Mouse (Mus musculus): ENCODE results near the gene Trappc2.

The Trappc2 gene

DNA sequence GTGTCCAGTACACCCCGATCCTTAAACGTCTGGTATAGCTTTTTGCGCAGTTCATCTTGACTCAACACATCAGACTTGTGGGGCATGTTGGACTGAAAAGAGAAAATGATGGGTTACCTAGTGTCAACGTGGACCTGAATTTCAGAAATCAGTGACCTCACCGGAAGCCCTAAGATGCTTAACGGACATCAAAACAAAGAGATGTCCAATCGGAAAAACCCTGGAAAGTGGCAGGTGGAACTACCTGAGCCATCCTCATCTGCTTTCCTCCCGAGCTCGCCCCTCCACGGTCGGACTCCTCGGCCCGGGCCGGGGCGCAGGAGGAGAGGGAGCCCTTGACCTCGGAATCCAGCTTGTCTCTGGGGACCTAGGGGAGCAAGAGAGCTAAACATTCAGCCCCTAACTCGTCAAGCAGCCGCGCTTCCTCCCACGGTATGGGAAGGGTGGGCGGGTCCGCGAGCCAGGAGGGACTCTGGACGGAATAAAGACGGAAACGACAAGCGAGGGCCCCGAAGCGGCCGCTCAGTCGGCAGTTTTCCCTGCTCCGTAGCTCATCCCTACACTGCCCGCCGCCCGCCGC, at the start of gene Trappc2:
Trappc2 (plus strand) TSS at position 539 of the 580 bp plus-strand sequence.
- no peak for DNase-seq (ENCODE audit: low spot score in 2 of 2)

DNA sequence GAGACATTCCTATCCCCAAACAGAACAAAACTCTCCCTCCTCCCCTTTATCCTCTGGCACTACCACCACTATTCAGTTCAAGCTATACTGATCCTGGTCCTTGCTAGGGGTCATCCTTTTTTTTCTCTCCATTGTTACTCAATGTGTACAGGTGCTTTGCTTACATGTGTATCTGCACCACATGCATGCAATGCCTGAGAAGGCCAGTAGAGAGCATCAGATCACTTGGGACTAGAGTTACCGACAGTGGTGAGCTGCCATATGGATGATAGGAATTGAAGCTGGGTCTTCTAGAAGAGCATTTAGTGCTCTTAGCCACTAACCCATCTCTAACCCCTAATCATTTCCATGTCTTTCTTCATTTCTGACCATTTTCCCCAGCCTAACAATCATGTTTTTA, 46.6 kb upstream of the Trappc2 start:
- DNase-seq (ENCODE audit: low spot score in 2 of 2) = no peak

DNA sequence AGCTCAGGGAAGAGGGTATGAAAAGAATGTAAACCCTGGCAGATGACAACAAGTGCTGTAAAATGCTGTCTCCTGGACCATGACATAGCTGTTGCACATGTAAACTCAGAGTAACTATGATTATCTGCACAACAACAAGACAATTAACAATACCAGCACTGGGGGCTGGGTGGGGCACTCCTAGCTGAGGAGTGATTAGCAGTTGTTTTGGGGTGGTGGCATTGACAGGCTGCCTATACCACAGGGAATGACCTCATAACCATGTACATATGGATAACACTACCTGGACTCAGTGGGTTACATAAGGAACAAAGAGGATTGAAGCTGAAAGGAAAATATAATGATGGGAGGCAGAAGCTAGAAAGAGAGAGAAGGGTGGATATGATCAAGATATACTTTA, 32.5 kb upstream of the Trappc2 start:
- no peak for DNase-seq (ENCODE audit: low spot score in 2 of 2)

DNA sequence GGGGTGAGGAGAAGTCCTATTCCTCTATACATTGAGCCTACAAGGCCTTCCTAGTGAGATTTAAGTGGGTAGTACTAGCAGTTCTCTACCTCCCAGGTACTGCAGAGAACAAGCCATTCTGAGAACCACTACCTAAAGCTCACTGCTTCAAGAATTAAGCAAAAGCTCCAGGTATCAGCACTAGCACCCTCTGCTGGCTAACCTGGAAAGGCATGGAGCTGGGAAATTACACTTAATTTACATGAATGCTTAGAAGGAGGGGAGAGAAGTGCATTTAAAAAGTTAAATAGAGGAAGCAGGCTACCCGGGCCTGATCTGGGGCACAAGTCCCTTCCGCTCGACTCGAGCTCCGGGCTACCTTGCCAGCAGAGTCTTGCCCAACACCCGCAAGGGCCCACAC, 24.2 kb upstream of the Trappc2 start:
- DNase-seq (ENCODE audit: low spot score in 2 of 2) = no peak

DNA sequence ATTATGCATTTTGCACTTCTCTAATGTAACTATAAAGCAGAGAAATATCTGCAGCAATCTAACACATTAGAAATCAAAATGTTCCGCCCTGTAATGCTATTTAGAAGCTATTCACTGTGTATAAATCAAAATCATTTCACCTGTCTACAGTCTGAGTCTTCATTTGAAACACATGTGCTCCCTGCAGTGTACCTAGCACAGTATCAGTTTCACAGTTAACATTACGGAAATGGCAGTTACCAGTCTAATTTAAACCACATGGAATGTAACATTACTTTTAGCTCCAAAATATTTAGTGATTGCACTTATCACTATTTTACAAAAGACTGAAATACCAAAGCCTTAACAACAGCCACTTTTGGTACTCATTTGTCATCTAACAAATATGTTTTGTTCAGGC, 5.6 kb upstream of the Trappc2 start:
- no peak for DNase-seq (ENCODE audit: low spot score in 2 of 2)

DNA sequence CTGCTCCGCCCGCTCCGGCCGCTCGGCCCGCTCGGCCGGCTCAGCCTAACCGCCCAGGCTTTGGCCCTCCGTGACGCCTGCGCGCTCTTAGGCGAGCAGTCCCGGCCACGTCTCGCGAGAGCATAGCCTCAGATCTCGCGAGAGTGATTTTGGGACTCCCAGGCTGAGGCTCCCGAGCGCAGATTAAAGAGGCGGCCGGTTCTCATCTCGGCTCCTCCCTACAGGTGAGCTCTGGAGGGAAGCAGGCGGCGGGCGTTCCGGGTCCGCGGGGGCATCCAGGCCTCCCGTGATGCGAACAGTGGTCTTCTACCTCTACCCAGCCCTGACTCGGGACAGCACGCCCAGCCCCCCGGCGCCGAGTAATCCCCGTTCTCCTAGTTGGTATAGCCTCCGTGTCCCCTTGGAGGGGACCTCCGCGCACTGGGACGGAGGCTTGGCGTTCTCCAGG, 266 bp downstream of the Trappc2 start, which contains the start of gene Ofd1:
Ofd1 (minus strand) TSS at position 89 of the 448 bp plus-strand sequence.
- peak; percentile 82 to 83 for DNase-seq (ENCODE audit: low spot score in 2 of 2)

DNA sequence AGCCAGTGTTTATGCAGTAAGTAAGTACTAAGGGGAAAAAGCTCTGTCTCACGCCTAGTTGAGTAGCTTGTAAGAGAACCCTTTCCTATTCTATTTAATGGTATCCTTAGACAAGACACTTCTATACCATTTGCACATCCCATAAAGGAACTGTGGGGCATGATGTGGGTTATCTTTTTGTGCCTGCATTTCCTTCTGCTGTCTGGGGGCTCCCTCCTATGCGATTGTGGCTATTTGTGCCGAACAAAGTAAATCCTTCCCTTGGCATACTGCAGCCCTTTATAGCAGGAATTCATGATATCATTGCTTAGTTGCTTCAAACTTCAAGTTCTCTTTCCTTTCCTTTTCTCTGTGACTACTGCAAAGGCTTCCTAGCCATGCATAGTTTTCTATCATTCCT, 4.2 kb downstream of the Trappc2 start:
- no peak for DNase-seq (ENCODE audit: low spot score in 2 of 2)

DNA sequence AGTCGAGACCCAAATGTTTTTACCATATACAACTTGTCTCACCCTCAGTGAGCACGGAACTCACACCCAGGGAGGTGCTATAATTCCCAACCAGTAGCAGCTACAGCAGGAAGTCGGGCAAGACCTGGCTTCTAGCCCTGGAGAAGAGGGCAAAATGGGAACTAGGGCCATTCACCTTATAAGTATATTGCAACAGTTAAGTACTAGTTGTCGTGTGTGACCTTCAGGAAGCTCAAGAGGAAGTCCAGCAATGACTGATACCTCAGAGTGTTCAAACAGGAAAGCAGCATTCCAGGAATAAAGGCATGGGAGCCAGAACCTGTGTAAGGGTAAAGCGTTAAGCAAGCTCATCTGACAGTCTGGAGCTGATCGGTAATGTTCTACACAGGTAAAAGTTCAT, 13.2 kb downstream of the Trappc2 start:
- DNase-seq (ENCODE audit: low spot score in 2 of 2) = no peak

DNA sequence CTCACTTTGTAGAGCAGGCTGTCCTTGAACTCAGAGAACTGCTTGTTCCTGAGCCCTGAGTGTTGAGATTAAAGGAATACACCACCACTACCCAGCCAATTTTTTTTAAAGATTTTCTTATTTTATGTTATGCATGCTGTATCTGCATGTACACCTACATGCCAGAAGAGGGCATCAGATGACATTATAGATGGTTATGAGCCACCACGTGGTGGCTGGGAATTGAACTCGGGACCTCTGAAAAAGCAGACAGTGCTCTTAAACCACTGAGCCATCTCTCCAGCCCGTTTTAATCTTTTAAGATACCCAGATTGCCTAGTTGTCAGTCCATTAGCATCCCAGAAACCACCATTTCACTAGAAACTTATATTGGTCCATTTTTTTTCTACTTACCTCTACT, 14.0 kb downstream of the Trappc2 start:
- no peak for DNase-seq (ENCODE audit: low spot score in 2 of 2)

DNA sequence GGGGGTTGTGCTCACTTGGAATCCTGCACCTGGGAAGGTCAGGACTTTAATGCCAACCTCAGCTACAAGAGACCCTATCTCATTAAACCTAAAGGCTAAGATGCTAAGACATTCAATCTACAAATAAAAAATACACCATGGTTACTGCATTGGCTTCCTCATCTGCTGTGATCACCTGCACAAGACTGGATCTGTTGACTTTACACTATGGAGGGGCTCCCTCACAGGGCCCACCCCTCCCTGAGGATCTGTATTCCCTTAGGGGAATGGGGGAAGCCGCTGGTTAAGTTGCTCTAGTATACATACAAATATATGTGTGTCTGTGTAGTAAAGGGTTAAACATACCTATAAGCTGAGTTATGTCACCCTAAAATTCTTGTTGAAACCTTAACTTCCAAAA, 15.2 kb downstream of the Trappc2 start:
- no peak for DNase-seq (ENCODE audit: low spot score in 2 of 2)

DNA sequence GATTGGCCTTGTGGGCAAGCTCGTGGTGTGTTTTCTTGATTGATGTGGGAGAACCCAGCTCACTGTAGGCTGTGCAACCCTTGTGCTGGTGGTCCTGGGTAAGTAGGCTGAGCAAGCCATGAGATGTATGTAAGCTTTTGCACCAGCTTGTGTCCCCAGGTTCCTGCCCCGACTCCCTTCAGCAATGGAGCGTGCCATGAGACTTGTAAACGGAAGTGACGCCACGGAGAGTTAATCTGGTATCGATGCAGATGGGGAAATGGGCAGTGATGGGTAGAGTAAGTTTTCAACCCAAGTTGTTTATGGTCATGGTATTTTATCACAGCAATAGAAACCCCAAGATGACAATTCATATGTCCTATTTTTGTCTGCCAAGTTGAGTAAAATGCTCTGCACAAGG, 27.9 kb downstream of the Trappc2 start:
- DNase-seq (ENCODE audit: low spot score in 2 of 2) = no peak

DNA sequence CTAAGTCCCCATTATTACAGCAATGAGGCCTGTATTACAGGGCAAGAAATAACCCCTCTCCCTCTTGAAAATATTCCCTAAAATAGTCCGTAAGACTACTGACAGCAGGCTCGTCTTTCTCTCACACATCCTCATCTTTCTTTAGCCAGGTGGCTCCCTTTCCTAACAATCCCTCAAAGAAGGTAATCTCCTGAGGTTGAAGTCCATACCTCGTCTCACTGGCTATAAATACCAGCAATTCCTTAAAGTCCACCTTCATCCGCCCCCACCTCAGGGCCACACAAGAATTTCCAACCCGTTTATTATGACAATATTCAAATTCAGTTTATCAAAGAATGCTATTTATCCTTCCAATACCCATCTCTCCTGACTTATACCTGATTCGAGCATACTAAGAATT, 32.2 kb downstream of the Trappc2 start:
- DNase-seq (ENCODE audit: low spot score in 2 of 2) = no peak

DNA sequence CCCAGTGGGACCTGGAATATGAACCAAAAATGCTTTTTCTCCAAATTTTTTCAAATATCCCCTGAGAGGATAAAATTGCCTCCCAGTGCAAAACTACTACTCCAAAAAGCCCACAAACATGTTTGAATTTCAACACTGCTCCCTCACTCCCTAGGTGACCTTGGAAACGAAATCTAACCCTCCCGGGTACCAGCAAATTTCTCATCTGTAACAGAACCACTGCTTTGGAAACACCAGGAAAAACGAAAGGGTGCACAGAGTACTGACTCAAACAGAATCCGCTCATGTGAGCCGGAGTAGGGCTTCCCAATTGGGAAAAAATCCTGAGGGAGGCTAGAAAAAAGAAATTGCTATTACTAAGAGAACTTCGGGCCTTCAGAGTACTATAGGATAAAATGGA, 37.0 kb downstream of the Trappc2 start:
- DNase-seq (ENCODE audit: low spot score in 2 of 2) = no peak

DNA sequence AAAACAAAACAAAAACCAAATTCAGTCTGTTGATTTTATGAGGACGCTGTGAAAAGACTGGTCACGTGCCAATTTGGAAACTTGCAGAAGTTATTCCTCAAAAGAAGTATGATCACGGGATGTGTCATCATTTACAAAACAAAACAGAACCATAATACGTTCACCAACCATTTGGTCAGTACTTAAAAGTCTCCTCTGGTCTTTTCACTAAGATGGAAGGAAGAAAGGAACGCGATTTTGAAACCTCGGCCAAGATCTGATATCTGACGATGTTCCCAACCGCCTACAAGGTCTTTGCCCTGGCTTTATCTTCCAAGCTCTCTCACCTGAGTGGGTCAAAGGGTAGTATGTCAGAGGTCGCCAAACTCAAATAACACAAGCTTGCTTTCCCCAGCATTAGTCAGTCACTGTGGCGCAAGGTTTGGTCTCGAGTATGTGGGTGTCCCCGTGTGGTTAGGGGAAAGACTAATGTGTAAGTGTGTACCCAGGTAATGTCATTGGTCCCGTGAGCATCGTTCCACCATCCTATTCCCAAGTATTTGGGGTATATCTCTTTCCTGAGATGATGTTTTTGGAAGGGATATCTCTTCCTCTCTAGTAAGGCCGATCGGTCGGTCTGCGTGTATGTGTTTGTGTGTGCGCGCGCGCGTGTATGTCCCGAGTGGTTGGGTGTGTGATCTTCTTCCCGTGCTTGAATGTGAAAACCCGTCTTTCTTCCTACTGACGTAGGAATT, 38.4 kb downstream of the Trappc2 start:
- DNase-seq (ENCODE audit: low spot score in 2 of 2) = peak in 1 of 2 experiments; percentile 4

DNA sequence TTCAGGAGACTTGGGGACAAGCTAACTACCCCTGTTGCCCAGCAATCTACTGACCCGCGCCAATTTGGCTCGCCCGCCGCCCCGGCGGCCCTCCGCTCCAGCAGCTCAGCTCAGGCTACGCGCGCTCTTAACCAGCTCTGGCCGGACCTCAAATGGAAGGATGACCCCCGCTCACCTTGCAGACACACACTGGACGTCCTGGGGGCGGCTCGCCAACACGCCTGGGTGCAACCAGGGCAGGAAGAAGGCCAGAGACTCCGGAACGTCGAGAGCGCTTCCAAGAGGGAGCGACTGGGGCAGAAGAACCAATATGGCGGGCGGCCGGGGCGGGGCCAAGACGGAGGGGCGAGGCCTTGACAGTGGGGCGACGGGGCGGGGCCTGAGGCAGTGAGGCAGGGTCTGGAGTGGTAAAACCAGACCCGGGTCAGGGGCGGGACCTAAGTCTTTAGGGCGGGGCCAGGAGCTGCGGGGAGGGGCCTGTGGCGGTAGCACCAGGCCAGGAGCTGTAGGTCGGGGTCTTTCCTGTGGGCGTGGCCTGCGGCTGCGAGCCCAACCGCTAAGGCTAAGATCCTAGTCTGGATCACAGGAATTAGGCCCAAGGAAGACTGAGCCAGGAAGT, 39.1 kb downstream of the Trappc2 start, which contains the start of gene Rab9:
Rab9 (minus strand) TSS at position 503 of the 619 bp plus-strand sequence.
- peak; percentile 81 to 82 for DNase-seq (ENCODE audit: low spot score in 2 of 2)

DNA sequence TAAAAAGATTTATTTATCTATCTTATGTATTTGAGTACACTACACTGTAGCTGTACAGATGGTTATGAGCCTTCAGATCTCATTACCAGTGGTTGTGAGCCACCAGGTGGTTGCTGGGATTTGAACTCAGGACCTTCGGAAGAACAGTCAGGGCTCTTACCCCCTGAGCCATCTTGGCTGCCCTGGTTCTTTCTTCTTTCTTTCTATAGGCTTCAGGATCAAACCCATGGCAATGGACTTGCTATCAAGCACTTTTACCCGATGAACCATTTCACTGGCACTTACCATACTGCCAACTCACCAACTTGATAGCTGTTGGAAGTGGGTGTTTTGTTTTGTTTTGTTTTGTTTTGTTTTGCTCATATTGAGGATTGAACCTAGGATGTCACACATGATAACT, 54.7 kb downstream of the Trappc2 start:
- no peak for DNase-seq (ENCODE audit: low spot score in 2 of 2)

DNA sequence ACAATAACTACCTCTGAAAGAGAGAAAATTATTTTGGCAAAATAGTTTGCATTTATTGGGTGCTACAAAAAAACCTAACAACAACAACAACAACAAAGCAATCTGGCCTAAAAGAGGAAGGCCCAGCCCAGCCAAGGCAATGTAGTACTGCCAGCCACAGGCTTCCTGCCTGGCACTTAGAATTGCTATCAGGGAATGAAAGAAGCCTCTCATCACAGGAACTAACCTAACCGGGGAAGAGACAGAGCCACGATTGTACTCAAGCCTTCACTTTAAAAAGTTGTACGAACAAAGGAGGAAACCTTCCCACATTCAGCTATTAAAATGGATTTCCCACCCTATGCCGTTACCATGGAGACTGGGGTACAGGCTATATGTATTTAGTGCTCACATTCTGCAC, 57.4 kb downstream of the Trappc2 start:
- DNase-seq (ENCODE audit: low spot score in 2 of 2) = no peak

DNA sequence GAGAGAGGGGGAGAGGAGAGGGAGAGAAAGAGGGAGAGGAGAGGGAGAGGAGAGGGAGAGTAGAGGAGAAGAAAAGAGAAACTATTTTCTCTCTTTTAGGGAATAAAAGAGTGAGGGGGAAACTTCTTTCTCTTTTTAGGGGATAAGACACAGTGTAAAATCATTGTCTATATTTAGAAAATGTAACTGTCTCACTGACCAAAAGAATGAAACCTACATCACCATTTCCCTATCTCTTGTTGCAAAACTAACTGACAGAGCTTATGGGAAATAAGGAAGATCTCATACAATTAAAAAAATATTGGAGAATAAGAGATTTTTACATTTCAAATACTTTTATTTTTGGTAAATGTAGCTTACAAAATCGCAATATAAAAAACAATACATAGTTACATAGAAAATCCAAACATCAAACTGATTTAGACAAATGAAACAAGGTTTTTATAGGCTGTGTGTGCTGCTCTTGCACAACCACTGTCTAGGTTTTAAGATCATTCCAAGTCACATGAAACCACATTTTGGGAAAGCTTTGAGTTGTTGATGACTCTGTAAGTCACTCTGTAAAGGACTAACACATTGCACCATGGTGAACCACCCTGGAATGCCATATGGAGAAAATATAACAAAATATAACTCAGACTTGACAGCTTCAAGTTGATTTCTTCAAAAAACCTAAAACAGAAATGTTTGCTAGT, 59.3 kb downstream of the Trappc2 start:
- DNase-seq (ENCODE audit: low spot score in 2 of 2) = no peak
